Mouse (Mus musculus) small intestine, adult 2 months (tissue): ENCODE data around the gene Pgs1.

Source experiments
- CTCF ChIP-seq: fragments of 200-500 bp; IDR thresholded peaks from 2 replicates; pipeline ENCODE4 v1.5.1; 2012; ENCODE audit warnings: low read depth, mild to moderate bottlenecking, control low read depth, inconsistent platforms, low read length, moderate library complexity, mixed read lengths; ENCODE audit not compliant: insufficient replicate concordance, insufficient read length; ENCODE audit errors: extremely low read depth
- POLR2A ChIP-seq: fragments of 200-500 bp; IDR thresholded peaks from 2 replicates; pipeline ENCODE4 v1.6.1; 2012; ENCODE audit warnings: low read depth, mild to moderate bottlenecking, control low read depth, inconsistent platforms, low read length, moderate library complexity

DNA sequence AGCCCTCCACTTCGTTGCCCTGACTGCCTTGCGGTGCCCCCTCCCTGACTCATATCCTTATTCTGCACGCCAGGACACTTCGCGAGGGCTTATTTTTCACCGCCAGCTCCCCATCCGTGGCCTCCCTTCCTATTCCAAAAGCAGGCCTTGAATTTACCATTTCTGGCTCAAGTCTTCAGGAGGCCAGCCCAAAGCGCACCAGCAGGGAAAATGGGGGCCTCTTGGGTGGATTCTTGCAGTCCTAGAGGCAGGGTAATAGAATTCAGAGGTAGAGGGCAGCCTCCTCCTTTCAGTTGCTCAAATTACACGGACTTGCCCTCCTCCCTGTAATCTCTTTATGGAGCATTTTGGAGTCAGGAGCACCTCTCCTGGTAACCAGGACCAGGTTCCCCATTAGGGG lies 22.2 kb upstream of the Pgs1 start:
- TF ChIP-seq CTCF, result no peak
- no peak for TF ChIP-seq POLR2A
